Mouse (Mus musculus): ENCODE measurements around the gene Sertad1.

DNA sequence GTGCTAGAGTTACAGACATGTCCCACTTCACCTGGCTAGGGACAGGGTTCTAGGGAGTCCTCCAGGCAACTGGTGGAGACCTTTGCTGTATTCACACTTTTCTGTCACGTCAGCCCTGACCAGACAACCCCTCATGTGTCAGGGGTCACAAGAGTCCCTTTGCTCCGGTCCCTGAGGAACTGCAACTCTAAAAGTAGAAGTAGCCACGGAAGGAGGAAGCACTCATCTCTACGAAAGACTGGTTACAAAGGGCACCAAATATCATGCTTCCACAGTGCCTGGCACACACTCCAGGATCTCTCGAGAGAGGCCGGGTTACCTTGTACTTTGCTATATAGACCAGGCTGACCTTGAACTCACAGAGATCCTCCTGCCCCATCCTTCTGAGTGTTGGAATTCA, 49.9 kb downstream of the Sertad1 start:
- TF ChIP-seq CTCF (conservative IDR thresholded peaks at IDR 0.05; ENCODE audit: low read length) (no peak), NANOG (IDR thresholded peaks at IDR 0.05; ENCODE audit: borderline replicate concordance, low read length) (no peak), POU5F1 (IDR thresholded peaks at IDR 0.05; ENCODE audit: borderline replicate concordance, low read length) (no peak)
